Mouse (Mus musculus) kidney, adult 2 months (tissue): Measurements from ENCODE around the gene Irs3.

Source experiments
- CTCF ChIP-seq: fragments of 200-500 bp; conservative IDR thresholded peaks from 2 replicates; pipeline ENCODE4 v1.5.1; 2011; ENCODE audit warnings: low read depth, mild to moderate bottlenecking, control low read depth, low read length, moderate library complexity, mixed read lengths; ENCODE audit not compliant: insufficient read depth, insufficient read length
- POLR2A ChIP-seq: fragments of 200-500 bp; IDR thresholded peaks from one replicate; pipeline ENCODE4 v1.6.1; 2011; ENCODE audit warnings: low read depth, low read length, control low read depth

DNA sequence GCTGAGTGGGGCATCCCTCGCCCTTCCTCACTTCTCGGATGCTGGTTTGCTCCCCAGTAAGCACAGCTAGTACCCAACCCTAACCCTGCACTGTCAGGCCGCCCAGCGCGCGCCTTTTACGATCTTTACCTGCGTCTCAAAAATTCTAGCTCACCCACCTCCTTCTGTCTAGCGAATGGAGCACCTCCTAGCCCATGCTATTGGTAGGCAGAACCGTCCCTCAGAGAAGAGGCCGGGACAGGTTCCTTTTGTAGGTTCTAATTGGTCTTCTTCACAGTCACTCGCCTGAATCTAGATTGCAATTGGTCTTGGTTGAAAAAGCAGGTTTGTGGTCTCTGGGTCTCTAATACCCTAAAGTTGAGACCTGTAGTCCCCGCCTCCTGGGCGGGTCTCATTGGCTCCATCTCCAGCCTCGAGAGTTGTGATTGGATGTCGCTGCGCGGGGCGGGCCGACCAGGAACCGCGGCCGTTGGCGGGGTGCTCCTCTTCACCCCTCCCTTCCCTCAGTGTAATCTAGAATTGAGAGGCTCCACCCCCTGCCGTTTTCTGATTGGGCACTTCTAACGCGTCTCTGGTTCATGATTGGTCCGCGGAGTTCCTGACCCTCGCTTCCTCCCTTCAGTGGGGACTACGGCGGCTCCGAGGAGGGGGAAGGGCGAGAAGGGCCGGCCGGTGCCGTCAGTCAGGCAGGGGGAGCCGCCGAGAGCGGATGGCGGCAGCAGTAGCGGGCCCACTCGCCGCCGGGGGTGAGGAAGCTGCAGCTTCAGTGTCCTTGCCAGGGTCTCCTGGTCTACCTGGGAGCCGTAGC is 16.8 kb downstream of the Irs3 start, which contains the start of the genes Fbxo24, Lrch4 and Gm20605:
- TF ChIP-seq POLR2A (peak; percentile 85), CTCF (no peak)
